Mouse (Mus musculus) neural tube, embryonic 11.5 days (tissue): ENCODE results near the gene Pdia5. TPM values are rescaled to one million over a fixed set of nuclear protein-coding genes. Genes with fewer than 3 reads are reported as not detected.

Experiments
- ATAC-seq: fragments of 200-750 bp; cut with Nextera tagmentation; 2 replicates; pipeline ENCODE4 v1.8.0; 2017; ENCODE audit warnings: moderate number of reproducible peaks, mild to moderate bottlenecking, moderate TSS enrichment, moderate library complexity; ENCODE audit not compliant: insufficient read depth, low FRiP score, low TSS enrichment
- DNase-seq: peaks from one replicate; pipeline ENCODE4 v3.0.0-alpha.2; 2015; ENCODE audit warnings: low spot score
- H3K27ac ChIP-seq: fragments of 300-500 bp; sonication (generic); 2 replicates; pipeline ENCODE4 v1.5.1; 2014; ENCODE audit warnings: low read depth, mild to moderate bottlenecking, low read length
- H3K27me3 ChIP-seq: fragments of 300-500 bp; sonication (generic); 2 replicates; pipeline ENCODE4 v1.6.1; 2014; ENCODE audit warnings: mild to moderate bottlenecking, low read length, mixed read lengths; ENCODE audit not compliant: control insufficient read depth, insufficient read depth
- H3K36me3 ChIP-seq: fragments of 300-500 bp; sonication (generic); 2 replicates; pipeline ENCODE4 v1.6.1; 2014; ENCODE audit warnings: mild to moderate bottlenecking, low read length, moderate library complexity, mixed read lengths; ENCODE audit not compliant: control insufficient read depth, insufficient read depth
- H3K4me1 ChIP-seq: fragments of 300-500 bp; sonication (generic); 2 replicates; pipeline ENCODE4 v1.6.1; 2014; ENCODE audit warnings: low read length, mixed read lengths; ENCODE audit not compliant: control insufficient read depth, insufficient read depth
- H3K4me2 ChIP-seq: fragments of 300-500 bp; sonication (generic); 2 replicates; pipeline ENCODE4 v1.6.1; 2014; ENCODE audit warnings: low read depth, mild to moderate bottlenecking, moderate library complexity
- H3K4me3 ChIP-seq: fragments of 300-500 bp; sonication (generic); 2 replicates; pipeline ENCODE4 v1.5.1; 2014; ENCODE audit warnings: low read depth, low read length
- H3K9ac ChIP-seq: fragments of 300-500 bp; sonication (generic); 2 replicates; pipeline ENCODE4 v1.6.1; 2014; ENCODE audit warnings: mild to moderate bottlenecking, low read length
- H3K9me3 ChIP-seq: fragments of 300-500 bp; sonication (generic); 2 replicates; pipeline ENCODE4 v1.6.1; 2016; ENCODE audit warnings: low read length; ENCODE audit not compliant: control insufficient read depth
- WGBS: fragments of 180-500 bp; shearing (Covaris S2); extraction: QIAGEN DNeasy Blood & Tissue Kit; methylation state at CpG from one replicate; pipeline ENCODE4 v1.1.7; 2014; 5-methylcytosine and 5-hydroxymethylcytosine counted together
- polyA plus RNA-seq: library from polyadenylated mRNA; unstranded; fragments of >200 nt; fragmentation: Nextera tagmentation; extraction: Ambion mirVana; gene quantifications from 2 replicates; pipeline ENCODE4 v1.2.1, GENCODE M21; 2014

The Pdia5 gene
- polyA plus RNA-seq, 1 experiment from 2014 or later: 14.2 TPM

DNA sequence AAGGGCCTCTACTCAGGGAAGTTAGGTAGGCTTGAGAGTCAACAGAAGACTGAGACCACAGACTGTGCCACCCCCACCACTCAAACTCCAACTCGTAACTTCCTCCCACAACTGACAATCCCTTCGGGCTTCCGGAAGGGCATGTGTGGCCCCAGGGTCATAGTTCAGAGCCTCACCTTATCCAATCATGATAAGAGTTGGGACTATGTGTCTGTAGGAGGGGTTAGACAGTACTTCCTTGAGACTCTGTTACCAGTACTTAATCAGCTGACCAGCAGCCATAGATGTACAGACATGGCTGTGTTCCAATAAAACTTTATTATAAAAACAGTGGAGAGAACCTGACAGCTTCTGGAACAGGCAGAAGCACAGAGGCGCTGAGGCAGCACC is 48.7 kb downstream of the Pdia5 start:
- DNase-seq: no peak
- no peak overlapping the region for H3K4me2 ChIP-seq
- H3K36me3 ChIP-seq: no peaks in the 10 kb centered on the region; the same call in 1 of the 2 replicates
- H3K9ac ChIP-seq: no peak overlapping the region
- H3K27ac ChIP-seq: no peak overlapping the region
- H3K27me3 ChIP-seq: no peaks in the 10 kb centered on the region
- WGBS: 95% methylated on average over 4 of the region's 4 CpGs
- no peak for ATAC-seq
- H3K4me3 ChIP-seq: no peak overlapping the region
- H3K9me3 ChIP-seq: no peaks in the 10 kb centered on the region
- no peaks in the 10 kb centered on the region for H3K4me1 ChIP-seq

DNA sequence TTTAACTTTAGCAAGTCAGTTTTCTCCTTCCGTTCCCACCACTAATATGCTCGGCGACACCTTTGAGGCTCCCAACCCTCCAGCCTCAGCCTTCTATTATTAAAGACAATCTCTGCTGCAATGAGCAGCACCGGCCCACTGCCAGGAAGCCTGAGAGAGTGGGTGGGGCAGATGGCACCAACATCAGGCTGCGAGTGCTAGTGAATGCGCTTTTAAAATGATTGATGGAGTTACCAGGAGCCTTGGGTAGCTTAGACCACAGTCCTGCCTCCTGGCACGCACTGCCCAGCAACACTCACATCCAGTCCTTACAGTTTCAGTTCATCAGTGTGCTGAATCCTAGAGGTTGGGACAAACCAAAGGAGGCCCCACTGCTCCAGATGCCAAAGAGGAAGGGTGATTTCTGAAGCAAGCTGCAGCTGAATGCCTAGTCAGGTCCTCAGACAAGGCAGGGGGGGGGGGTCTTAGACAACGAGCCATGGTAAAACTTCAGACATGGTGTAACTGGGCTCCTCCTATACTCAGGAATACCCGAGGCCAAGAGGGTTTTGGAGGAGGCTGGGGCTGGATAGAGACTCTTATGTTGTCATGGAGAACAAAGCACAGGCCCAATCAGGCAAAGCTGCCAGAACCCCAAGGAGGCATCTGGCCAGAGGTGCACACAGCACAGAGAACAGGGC is 49.2 kb downstream of the Pdia5 start:
- Histone ChIP-seq H3K36me3 (no peaks in the 10 kb centered on the region; the same call in 1 of the 2 replicates), H3K9me3 (no peaks in the 10 kb centered on the region), H3K4me1 (no peaks in the 10 kb centered on the region), H3K27me3 (no peaks in the 10 kb centered on the region), H3K4me3 (no peak overlapping the region), H3K9ac (no peak overlapping the region), H3K27ac (no peak overlapping the region), H3K4me2 (no peak overlapping the region)
- WGBS: 92% methylated on average over 9 of the region's 9 CpGs
- no peak for DNase-seq
- no peak for ATAC-seq

DNA sequence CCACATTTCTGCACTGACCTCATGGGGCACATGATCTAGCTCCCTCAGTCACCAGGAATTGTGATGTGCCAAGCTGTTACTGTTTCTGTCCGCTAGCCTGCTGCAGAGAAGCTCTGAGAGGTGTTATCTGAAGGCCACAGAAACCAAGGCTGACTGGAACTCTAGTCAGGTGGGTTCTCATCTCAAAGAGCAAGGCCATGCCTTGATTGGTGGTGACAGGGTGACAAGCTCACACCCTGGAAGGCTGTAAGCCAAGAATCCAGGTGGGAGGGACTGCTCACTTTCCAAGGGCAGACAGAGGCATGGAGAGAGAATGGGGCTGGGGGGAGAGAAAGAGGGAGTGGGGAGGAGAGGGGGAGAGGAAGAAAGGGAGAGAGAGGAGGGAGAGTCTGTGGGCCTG is 51.6 kb downstream of the Pdia5 start:
- no peak for DNase-seq
- H3K27me3 ChIP-seq: no peaks in the 10 kb centered on the region
- H3K4me1 ChIP-seq: no peaks in the 10 kb centered on the region
- 93% methylated on average over 1 of the region's 1 CpGs for WGBS
- ATAC-seq: no peak
- no peaks in the 10 kb centered on the region for H3K9me3 ChIP-seq
- no peak overlapping the region for H3K4me3 ChIP-seq
- no peaks in the 10 kb centered on the region; the same call in 1 of the 2 replicates for H3K36me3 ChIP-seq
- no peak overlapping the region for H3K4me2 ChIP-seq
- H3K9ac ChIP-seq: no peak overlapping the region
- no peak overlapping the region for H3K27ac ChIP-seq

DNA sequence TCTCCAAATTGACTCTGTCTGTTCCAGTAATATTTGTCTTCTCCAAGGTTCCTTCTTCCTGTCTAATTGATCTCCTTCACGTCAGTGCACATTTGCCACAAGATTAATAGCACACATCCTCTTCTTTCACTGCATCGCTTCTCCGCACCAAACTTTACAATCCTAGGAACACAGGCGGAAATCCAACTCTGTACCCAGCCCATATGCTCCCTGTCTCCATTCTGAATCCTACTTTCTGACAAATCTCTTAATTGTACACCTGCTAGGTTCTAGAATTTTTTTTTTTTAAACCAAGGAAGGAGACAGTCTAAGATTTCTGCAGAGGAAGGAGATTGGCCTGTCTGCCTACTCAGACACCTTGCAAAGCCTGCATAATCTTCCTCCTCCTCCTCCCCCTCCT is 59.1 kb downstream of the Pdia5 start:
- Histone ChIP-seq H3K27ac (no peak overlapping the region), H3K9ac (no peak overlapping the region), H3K4me2 (no peak overlapping the region), H3K36me3 (no peaks in the 10 kb centered on the region), H3K9me3 (no peaks in the 10 kb centered on the region), H3K4me3 (no peak overlapping the region), H3K4me1 (no peaks in the 10 kb centered on the region), H3K27me3 (no peaks in the 10 kb centered on the region)
- ATAC-seq: no peak
- no peak for DNase-seq
- 85% methylated on average over 4 of the region's 4 CpGs for WGBS

DNA sequence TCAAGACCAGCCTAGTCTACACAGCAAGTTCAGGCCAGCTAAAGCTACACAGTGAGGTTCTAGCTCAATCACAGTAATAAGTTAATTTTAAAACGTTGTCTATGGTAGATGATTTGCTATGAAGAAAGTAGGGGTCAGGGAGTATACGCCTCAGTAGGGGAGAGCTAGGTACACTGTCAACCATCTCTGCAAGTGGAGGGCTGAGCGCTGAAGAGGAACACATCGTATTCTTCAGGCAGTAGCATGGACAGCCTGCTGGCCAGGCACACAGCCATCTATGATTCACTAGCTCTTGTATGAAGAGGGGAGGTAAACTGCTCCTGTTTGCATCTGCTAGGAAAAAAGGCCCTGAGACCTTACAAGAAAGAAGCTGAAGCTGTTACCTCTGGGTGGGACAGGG is 65.7 kb downstream of the Pdia5 start:
- ATAC-seq: no peak

DNA sequence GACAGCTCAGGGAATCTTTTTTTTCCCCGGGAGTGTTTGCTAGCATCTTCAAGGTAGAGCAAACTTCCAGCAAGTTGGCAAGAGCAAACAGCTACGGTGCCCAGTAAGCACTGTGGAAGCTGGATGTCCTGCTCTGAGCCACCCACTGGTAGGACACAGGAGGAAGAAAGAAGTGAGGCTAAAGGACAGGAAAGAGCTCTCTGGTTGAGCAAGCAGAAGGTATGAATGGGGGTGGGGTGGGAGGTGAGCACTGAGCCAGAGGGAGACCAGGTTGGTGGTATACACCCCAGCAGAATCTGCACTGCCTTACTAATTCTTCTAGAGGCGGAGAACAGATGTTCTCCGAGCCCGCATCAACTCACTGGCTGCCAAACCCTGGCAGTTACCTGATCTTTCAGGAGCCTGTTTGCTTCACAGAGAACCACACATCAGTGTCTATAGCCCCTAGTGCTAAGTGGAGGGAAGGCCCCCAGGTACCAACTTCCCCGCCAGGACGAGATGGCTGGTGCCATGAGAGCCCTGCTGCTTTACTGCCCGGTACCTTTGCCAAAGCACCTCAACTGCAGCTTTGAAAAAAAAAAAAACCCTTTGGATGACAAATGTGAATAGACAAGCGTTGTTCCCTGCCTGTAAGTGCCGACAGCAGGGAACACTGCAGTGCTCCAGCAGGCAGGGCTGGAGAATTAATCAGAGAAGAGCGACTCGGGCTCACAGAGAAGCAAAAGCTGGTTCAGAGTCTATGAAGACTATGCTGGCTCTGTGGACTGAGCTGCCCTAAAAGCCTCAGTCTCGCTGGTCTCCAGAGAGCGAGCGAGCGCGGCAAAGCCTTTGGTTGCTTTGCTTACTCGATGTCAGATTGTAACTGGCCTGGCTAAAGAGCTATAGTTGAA is 67.2 kb downstream of the Pdia5 start:
- no peak for ATAC-seq

More for the DNA sequence above, 65.7 kb downstream of the Pdia5 start:
- no peak overlapping the region for H3K4me2 ChIP-seq
- no peaks in the 10 kb centered on the region for H3K36me3 ChIP-seq
- 93% methylated on average over 4 of the region's 4 CpGs for WGBS
- H3K27me3 ChIP-seq: no peaks in the 10 kb centered on the region
- no peak overlapping the region for H3K4me3 ChIP-seq
- no peaks in the 10 kb centered on the region for H3K9me3 ChIP-seq
- no peaks in the 10 kb centered on the region for H3K4me1 ChIP-seq
- H3K9ac ChIP-seq: no peak overlapping the region
- DNase-seq: no peak
- H3K27ac ChIP-seq: no peak overlapping the region

DNA sequence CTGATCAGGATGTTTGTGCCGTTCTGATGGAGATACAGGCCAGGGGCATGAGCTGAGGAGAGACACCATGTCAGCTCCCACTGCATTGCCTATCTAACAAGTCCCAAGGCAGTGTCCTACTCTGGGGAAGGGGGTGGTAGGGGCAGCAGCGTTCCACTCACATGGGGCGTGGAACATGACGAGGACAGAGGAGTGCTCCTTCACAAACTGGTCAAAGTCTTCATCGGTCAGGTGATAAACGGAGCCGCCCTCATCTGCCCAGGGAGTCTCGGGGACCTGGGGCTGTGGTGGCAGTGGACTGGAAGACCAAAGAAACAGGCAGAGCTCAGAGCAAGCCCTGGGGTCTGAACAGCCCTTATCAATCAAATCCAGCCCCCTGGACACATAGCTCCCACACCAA is 68.0 kb downstream of the Pdia5 start:
- Histone ChIP-seq H3K4me1 (no peaks in the 10 kb centered on the region), H3K9ac (no peak overlapping the region), H3K36me3 (no peaks in the 10 kb centered on the region), H3K9me3 (no peaks in the 10 kb centered on the region), H3K27ac (no peak overlapping the region), H3K27me3 (no peaks in the 10 kb centered on the region), H3K4me2 (no peak overlapping the region), H3K4me3 (no peak overlapping the region)
- 92% methylated on average over 8 of the region's 8 CpGs for WGBS
- ATAC-seq (no peak), DNase-seq (no peak)

More for the DNA sequence above, 67.2 kb downstream of the Pdia5 start:
- 69% methylated on average over 18 of the region's 18 CpGs for WGBS
- H3K9ac ChIP-seq: 0 out of 2 replicates have a peak overlapping the region, but pooled peaks have one; percentile 18
- no peaks in the 10 kb centered on the region for H3K4me1 ChIP-seq
- no peak for DNase-seq
- H3K27me3 ChIP-seq: no peaks in the 10 kb centered on the region
- no peaks in the 10 kb centered on the region for H3K36me3 ChIP-seq
- no peak overlapping the region for H3K27ac ChIP-seq
- H3K9me3 ChIP-seq: no peaks in the 10 kb centered on the region
- no peak overlapping the region for H3K4me3 ChIP-seq
- no peak overlapping the region for H3K4me2 ChIP-seq

DNA sequence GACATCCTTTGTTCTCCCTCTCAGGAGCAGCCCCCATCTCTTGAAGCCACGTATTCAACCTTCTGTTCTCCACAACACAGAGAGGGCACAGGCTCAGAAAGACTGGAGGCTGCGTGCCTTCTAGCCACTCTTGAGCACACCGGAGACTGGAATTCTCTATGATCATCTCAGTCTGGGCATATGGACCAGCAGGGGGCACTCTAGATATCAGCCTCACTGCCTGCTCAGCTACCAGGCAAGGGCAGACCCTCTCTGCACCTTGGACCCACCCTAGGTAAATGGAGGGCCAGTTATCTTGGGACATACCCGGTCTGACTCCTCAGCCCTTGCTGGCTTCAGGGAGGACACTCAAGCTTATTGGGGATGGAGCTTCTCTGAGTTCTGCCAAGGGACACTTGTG is 68.5 kb downstream of the Pdia5 start:
- H3K9me3 ChIP-seq: no peaks in the 10 kb centered on the region
- DNase-seq (peak; percentile 46), ATAC-seq (no peak)
- no peaks in the 10 kb centered on the region for H3K36me3 ChIP-seq
- no peak overlapping the region for H3K9ac ChIP-seq
- H3K4me1 ChIP-seq: no peaks in the 10 kb centered on the region
- 80% methylated on average over 4 of the region's 4 CpGs for WGBS
- H3K27me3 ChIP-seq: no peaks in the 10 kb centered on the region
- no peak overlapping the region for H3K27ac ChIP-seq
- no peak overlapping the region for H3K4me3 ChIP-seq
- H3K4me2 ChIP-seq: no peak overlapping the region

DNA sequence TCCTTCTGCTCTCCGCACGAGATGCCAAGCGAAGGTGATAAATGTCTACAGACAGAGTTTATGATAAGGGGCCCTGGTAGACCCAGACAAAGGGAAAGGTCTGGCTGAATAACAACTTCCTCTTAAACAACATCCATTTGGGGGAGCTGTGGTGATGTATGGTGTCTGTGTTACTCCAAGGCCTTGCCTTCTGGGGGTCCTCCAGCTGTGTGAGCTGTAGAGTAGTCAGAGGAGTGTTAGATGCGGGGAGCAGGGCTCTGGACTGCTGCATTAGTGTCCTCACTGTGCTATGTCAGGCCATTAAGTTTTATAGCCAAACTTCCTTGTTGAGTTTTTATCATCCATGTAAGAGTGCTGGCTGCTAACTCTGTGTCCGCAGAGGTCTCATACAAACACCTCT is 76.1 kb downstream of the Pdia5 start:
- ATAC-seq (no peak), DNase-seq (no peak)
- Histone ChIP-seq H3K27me3 (no peaks in the 10 kb centered on the region), H3K36me3 (no peaks in the 10 kb centered on the region), H3K9me3 (no peaks in the 10 kb centered on the region), H3K4me2 (no peak overlapping the region), H3K27ac (no peak overlapping the region), H3K4me3 (no peak overlapping the region), H3K9ac (no peak overlapping the region), H3K4me1 (no peaks in the 10 kb centered on the region)
- WGBS: 68% methylated on average over 5 of the region's 5 CpGs
